Mouse (Mus musculus) bone marrow, adult 2 months (tissue): ENCODE measurements around the gene Ccdc183.

Source experiments
- CTCF ChIP-seq: fragments of 200-500 bp; IDR thresholded peaks from 2 replicates; pipeline ENCODE4 v1.5.1; 2011; ENCODE audit warnings: low read length, control low read depth; ENCODE audit not compliant: control insufficient read depth, insufficient read depth
- POLR2A ChIP-seq: fragments of 200-500 bp; IDR thresholded peaks from 2 replicates; pipeline ENCODE4 v1.6.1; 2011; ENCODE audit warnings: low read depth, mild to moderate bottlenecking, control low read depth, low read length, borderline replicate concordance; ENCODE audit not compliant: control insufficient read depth

GRCm38 (mm10) chr2:25661245-25661970 lies 43.9 kb upstream of the Ccdc183 start:
- TF ChIP-seq CTCF, result no peak
- no peak for TF ChIP-seq POLR2A
